Mouse (Mus musculus): ENCODE results near the gene Nab2. TPM values are rescaled to one million over a fixed set of nuclear protein-coding genes. Genes with fewer than 3 reads are reported as not detected.

Gene Nab2
- polyA plus RNA-seq, 1 experiment, result 79.2 TPM

DNA sequence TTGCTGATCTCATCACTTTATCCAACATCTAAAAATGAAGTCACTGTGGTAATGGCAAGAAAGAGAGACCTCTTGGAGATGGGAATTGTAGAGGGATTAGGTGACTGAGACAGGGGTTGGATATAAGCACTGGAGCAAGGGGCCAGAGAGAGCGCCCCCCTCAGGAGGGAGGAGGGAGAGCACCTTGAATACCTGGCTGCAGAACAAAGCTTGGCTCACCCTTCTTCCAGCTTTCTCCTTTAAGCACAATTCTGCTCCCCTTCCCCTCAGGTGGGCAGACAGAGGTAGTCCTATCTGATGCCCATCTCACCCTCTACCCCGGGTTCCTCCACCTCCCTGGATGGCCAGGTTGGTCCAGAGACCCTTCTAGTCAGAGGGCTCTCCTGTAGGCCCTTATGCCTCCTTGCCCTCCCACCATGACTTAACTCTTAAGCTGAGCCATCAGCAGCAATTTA lies 36.4 kb upstream of the Nab2 start, which contains the start of gene Myo1a:
Gene Myo1a (plus strand): TSS at position 405 of the 455 bp plus-strand sequence.
- Histone ChIP-seq H3K27ac (ENCODE audit: control insufficient read depth, insufficient read depth, low read length) (no peak within 1 kb of the TSS), H3K27me3 (ENCODE audit: control insufficient read depth, insufficient read depth, low read length) (no peaks in the 10 kb centered on the region), H3K4me3 (ENCODE audit: control insufficient read depth, insufficient read depth, low read length) (no peak within 1 kb of the TSS), H3K36me3 (ENCODE audit: control insufficient read depth, insufficient read depth, low read length) (no peaks in the 10 kb centered on the region), H3K4me1 (replicated peaks; ENCODE audit: control insufficient read depth, insufficient read depth, low read length) (no peaks in the 10 kb centered on the region)
- 71% methylated on average over 2 of the region's 2 CpGs for WGBS
- no peak for DNase-seq
- TF ChIP-seq POLR2A (IDR thresholded peaks at IDR 0.05; ENCODE audit: control insufficient read depth, extremely low read depth, insufficient read depth, low read length, poor library complexity) (no peak), CTCF (IDR thresholded peaks at IDR 0.05; ENCODE audit: borderline replicate concordance, control insufficient read depth, extremely low read depth, insufficient read depth, low read length, poor library complexity) (no peak)

- H3K36me3 ChIP-seq (ENCODE audit: control insufficient read depth, insufficient read depth, low read length), result 0 out of 2 replicates have a peak, but pooled peaks cover under 1% of the 10 kb centered on the region
- no peak overlapping the region for H3K4me3 ChIP-seq (ENCODE audit: control insufficient read depth, insufficient read depth, low read length)
- H3K27ac ChIP-seq (ENCODE audit: control insufficient read depth, insufficient read depth, low read length), result no peak overlapping the region
- no peak for DNase-seq
- WGBS, result 71% methylated on average over 2 of the region's 2 CpGs
- H3K27me3 ChIP-seq (ENCODE audit: control insufficient read depth, insufficient read depth, low read length), result no peaks in the 10 kb centered on the region
- no peaks in the 10 kb centered on the region for H3K4me1 ChIP-seq (replicated peaks; ENCODE audit: control insufficient read depth, insufficient read depth, low read length)
- TF ChIP-seq POLR2A (IDR thresholded peaks at IDR 0.05; ENCODE audit: control insufficient read depth, extremely low read depth, insufficient read depth, low read length, poor library complexity), result no peak
- TF ChIP-seq CTCF (IDR thresholded peaks at IDR 0.05; ENCODE audit: borderline replicate concordance, control insufficient read depth, extremely low read depth, insufficient read depth, low read length, poor library complexity), result no peak
Measured at GRCm38 (mm10) chr10:127704293-127704692, 35.9 kb upstream of the Nab2 start.

DNA sequence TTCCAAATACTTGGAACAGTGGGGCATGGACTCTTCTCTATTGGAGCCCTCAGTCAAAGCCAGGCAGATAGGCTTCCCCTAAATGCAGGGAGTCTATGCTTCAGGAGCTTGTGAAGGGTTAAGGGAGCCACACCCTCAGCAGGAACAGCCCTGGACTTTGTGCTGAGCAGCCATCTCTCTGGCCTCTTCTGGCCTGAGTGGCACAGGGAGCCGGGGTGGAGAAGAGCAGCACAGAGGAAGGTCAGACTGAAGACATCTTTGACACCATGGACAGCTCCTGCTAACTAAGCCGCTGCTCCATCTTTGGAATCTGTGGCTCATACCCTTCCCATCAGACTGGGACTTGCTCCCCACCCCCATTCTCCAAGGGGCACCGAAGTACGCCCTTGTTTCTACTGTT lies 34.9 kb upstream of the Nab2 start:
- H3K4me1 ChIP-seq (replicated peaks; ENCODE audit: control insufficient read depth, insufficient read depth, low read length), result no peaks in the 10 kb centered on the region
- no peak overlapping the region for H3K4me3 ChIP-seq (ENCODE audit: control insufficient read depth, insufficient read depth, low read length)
- H3K36me3 ChIP-seq (ENCODE audit: control insufficient read depth, insufficient read depth, low read length), result 0 out of 2 replicates have a peak, but pooled peaks cover 4% of the 10 kb centered on the region
- no peak overlapping the region for H3K27ac ChIP-seq (ENCODE audit: control insufficient read depth, insufficient read depth, low read length)
- DNase-seq, result no peak
- no peak for TF ChIP-seq CTCF (IDR thresholded peaks at IDR 0.05; ENCODE audit: borderline replicate concordance, control insufficient read depth, extremely low read depth, insufficient read depth, low read length, poor library complexity)
- no peak for TF ChIP-seq POLR2A (IDR thresholded peaks at IDR 0.05; ENCODE audit: control insufficient read depth, extremely low read depth, insufficient read depth, low read length, poor library complexity)
- H3K27me3 ChIP-seq (ENCODE audit: control insufficient read depth, insufficient read depth, low read length), result no peaks in the 10 kb centered on the region
- 70% methylated on average over 4 of the region's 4 CpGs for WGBS

GRCm38 (mm10) chr10:127698966-127699365 lies 30.6 kb upstream of the Nab2 start:
- no peaks in the 10 kb centered on the region for H3K4me1 ChIP-seq (replicated peaks; ENCODE audit: control insufficient read depth, insufficient read depth, low read length)
- no peak overlapping the region for H3K27ac ChIP-seq (ENCODE audit: control insufficient read depth, insufficient read depth, low read length)
- no peak for DNase-seq
- WGBS, result 98% methylated on average over 7 of the region's 7 CpGs
- no peaks in the 10 kb centered on the region for H3K27me3 ChIP-seq (ENCODE audit: control insufficient read depth, insufficient read depth, low read length)
- TF ChIP-seq POLR2A (IDR thresholded peaks at IDR 0.05; ENCODE audit: control insufficient read depth, extremely low read depth, insufficient read depth, low read length, poor library complexity) (no peak), CTCF (IDR thresholded peaks at IDR 0.05; ENCODE audit: borderline replicate concordance, control insufficient read depth, extremely low read depth, insufficient read depth, low read length, poor library complexity) (no peak)
- H3K4me3 ChIP-seq (ENCODE audit: control insufficient read depth, insufficient read depth, low read length), result no peak overlapping the region
- H3K36me3 ChIP-seq (ENCODE audit: control insufficient read depth, insufficient read depth, low read length), result 0 out of 2 replicates have a peak, but pooled peaks cover 8% of the 10 kb centered on the region

- H3K27me3 ChIP-seq (ENCODE audit: control insufficient read depth, insufficient read depth, low read length), result no peaks in the 10 kb centered on the region
- H3K27ac ChIP-seq (ENCODE audit: control insufficient read depth, insufficient read depth, low read length), result no peak overlapping the region
- H3K36me3 ChIP-seq (ENCODE audit: control insufficient read depth, insufficient read depth, low read length), result peaks cover 22% of the 10 kb centered on the region
- H3K4me1 ChIP-seq (replicated peaks; ENCODE audit: control insufficient read depth, insufficient read depth, low read length), result no peaks in the 10 kb centered on the region
- no peak for DNase-seq
- no peak overlapping the region for H3K4me3 ChIP-seq (ENCODE audit: control insufficient read depth, insufficient read depth, low read length)
- TF ChIP-seq CTCF (IDR thresholded peaks at IDR 0.05; ENCODE audit: borderline replicate concordance, control insufficient read depth, extremely low read depth, insufficient read depth, low read length, poor library complexity) (no peak), POLR2A (IDR thresholded peaks at IDR 0.05; ENCODE audit: control insufficient read depth, extremely low read depth, insufficient read depth, low read length, poor library complexity) (no peak)
- WGBS, result 97% methylated on average over 7 of the region's 7 CpGs
Measured at GRCm38 (mm10) chr10:127695775-127696174, 27.4 kb upstream of the Nab2 start.

GRCm38 (mm10) chr10:127694636-127695035 lies 26.3 kb upstream of the Nab2 start:
- peak; percentile 14 for DNase-seq
- H3K27me3 ChIP-seq (ENCODE audit: control insufficient read depth, insufficient read depth, low read length), result no peaks in the 10 kb centered on the region
- H3K27ac ChIP-seq (ENCODE audit: control insufficient read depth, insufficient read depth, low read length), result no peak overlapping the region
- no peaks in the 10 kb centered on the region for H3K4me1 ChIP-seq (replicated peaks; ENCODE audit: control insufficient read depth, insufficient read depth, low read length)
- H3K4me3 ChIP-seq (ENCODE audit: control insufficient read depth, insufficient read depth, low read length), result no peak overlapping the region
- TF ChIP-seq CTCF (IDR thresholded peaks at IDR 0.05; ENCODE audit: borderline replicate concordance, control insufficient read depth, extremely low read depth, insufficient read depth, low read length, poor library complexity) (no peak), POLR2A (IDR thresholded peaks at IDR 0.05; ENCODE audit: control insufficient read depth, extremely low read depth, insufficient read depth, low read length, poor library complexity) (no peak)
- whole genome bisulfite sequencing, result 75% methylated on average over 2 of the region's 2 CpGs
- H3K36me3 ChIP-seq (ENCODE audit: control insufficient read depth, insufficient read depth, low read length), result peaks cover 26% of the 10 kb centered on the region

- no peak for DNase-seq
- no peak overlapping the region for H3K4me3 ChIP-seq (ENCODE audit: control insufficient read depth, insufficient read depth, low read length)
- no peak overlapping the region for H3K27ac ChIP-seq (ENCODE audit: control insufficient read depth, insufficient read depth, low read length)
- H3K36me3 ChIP-seq (ENCODE audit: control insufficient read depth, insufficient read depth, low read length), result peaks cover 27% of the 10 kb centered on the region
- no peaks in the 10 kb centered on the region for H3K4me1 ChIP-seq (replicated peaks; ENCODE audit: control insufficient read depth, insufficient read depth, low read length)
- H3K27me3 ChIP-seq (ENCODE audit: control insufficient read depth, insufficient read depth, low read length), result no peaks in the 10 kb centered on the region
- WGBS, result 42% methylated on average over 1 of the region's 1 CpGs
- no peak for TF ChIP-seq CTCF (IDR thresholded peaks at IDR 0.05; ENCODE audit: borderline replicate concordance, control insufficient read depth, extremely low read depth, insufficient read depth, low read length, poor library complexity)
- no peak for TF ChIP-seq POLR2A (IDR thresholded peaks at IDR 0.05; ENCODE audit: control insufficient read depth, extremely low read depth, insufficient read depth, low read length, poor library complexity)
Measured at GRCm38 (mm10) chr10:127691053-127691452, 22.7 kb upstream of the Nab2 start.
